Mouse (Mus musculus) T-helper 2 cell (primary cell): ENCODE results near the gene Fgf12.

Source experiments
- in situ Hi-C: fragments of 300-600 bp; cut with MboI, MseI; formaldehyde crosslinking; loops from one replicate; pipeline ENCODE4 v1.15.1; 2025; ENCODE audit warnings: high pct_unique_total_duplicates

The Fgf12 gene

DNA sequence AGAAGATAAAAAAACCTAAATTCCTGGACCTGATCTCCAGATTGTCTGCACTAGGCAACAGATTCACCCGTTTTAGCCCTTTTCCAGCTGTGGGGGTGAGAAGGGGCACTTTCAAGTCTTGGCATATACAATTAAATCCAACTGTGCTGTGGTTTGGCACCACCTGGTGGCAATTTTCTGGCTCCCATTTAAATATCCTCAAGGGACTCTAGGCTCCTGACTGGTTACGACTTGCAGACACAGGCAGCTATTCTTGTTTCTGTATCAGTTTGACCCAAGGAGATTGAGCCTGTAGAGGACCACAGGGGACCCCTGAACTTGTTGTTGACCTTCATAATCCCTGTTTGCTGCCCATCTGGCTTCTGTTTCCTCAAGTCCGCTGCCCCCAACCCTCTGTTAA lies 141.9 kb downstream of the Fgf12 start:
- in situ Hi-C loops = no loop called here

DNA sequence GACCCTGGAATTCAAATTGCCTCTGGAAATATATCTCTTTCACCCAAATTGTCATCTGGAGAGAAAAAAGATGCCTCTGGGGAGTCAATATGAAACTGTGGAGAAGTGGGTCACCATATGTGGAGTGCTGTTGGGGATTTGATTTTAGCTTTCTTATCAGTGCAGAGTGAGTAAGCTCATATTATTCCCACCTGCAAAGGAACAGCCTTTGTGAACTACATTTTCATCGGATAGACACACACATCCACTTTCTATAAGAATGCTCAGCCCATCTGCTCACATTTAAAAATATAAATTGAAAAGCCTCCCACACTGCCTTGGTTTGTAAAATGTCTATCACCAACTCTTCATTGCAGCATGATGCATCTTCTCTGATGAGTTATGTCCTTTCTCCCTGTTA lies 149.7 kb downstream of the Fgf12 start:
- in situ Hi-C loops = no loop called here

GRCm38 (mm10) chr16:28601723-28602122 lies 151.1 kb downstream of the Fgf12 start:
- in situ Hi-C loops = no loop called here

GRCm38 (mm10) chr16:28596112-28596511 lies 156.8 kb downstream of the Fgf12 start:
- in situ Hi-C loops = loop anchor here (25.0 kb wide), 1 partner anchor 966 kb away; no protein-coding TSS in a partner anchor

DNA sequence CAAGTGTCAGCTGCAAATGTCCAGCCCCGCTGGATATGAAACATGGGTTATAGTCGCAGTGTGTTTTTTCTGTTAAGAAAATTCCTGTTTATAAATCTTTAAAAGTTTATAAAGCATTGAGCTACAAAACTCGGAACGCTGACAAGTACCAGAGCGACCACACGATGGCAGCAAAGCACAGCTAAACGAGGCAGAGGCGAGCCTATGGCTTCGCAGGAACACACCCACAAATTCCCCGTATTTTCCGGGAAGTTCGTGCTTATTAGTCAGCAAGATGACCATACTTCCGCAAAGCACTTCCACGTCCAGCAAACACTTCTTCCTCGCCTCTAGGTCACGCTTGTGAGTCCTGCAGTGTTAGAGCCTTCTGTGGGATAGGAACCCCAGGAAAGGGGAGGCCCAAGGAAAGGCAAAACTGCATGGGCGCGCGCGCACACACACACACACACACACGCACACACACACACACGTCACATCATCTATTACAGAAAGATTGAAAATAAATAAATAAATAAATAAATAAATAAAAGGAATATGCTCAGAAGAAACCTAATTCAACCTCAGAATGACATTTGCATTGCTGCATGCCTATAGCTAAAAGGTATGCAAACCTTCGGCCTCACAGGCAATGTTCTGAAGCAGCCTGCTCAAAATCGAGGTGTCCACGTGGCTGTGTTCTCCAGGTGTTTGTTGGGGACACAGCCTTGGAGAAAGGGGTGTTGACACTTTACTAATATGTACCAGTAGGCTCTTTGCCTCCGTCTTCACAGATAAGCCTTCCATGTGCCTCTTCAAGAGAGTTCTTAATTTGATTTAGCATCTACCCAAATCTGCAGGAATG lies 159.6 kb downstream of the Fgf12 start:
- in situ Hi-C loops = loop anchor here (25.0 kb wide), 1 partner anchor 969 kb away; no protein-coding TSS in a partner anchor

DNA sequence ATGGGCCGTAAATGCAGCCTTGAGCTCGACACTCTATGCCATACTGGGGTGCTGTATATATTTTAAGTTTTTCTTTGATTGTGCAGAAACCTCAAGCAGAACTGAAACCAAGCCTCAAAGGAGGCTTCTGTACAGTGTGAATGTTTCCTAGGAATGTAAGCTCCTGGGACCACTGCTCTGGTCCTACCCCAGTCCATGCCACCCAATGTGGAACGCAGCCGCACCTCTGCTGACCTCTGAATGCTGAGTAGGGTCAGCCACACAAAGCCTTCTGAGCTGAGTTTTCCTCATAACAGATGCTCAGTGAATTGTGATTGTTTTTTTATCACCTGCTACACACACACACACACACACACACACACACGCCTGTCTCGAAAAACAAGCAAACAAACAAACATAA lies 160.4 kb downstream of the Fgf12 start:
- in situ Hi-C loops = loop anchor here (25.0 kb wide), 1 partner anchor 970 kb away; no protein-coding TSS in a partner anchor

- in situ Hi-C loops = loop anchor here (25.0 kb wide), 1 partner anchor 971 kb away; no protein-coding TSS in a partner anchor
Measured at GRCm38 (mm10) chr16:28591583-28591982, 161.3 kb downstream of the Fgf12 start.

- in situ Hi-C loops = no loop called here
Measured at GRCm38 (mm10) chr16:28572212-28572611, 180.7 kb downstream of the Fgf12 start.

- in situ Hi-C loops = no loop called here
Measured at GRCm38 (mm10) chr16:28564716-28565217, 188.1 kb downstream of the Fgf12 start.

- in situ Hi-C loops = no loop called here
Measured at GRCm38 (mm10) chr16:28564075-28564715, 188.7 kb downstream of the Fgf12 start.

- in situ Hi-C loops = no loop called here
Measured at GRCm38 (mm10) chr16:28562847-28563246, 190.0 kb downstream of the Fgf12 start.

GRCm38 (mm10) chr16:28555219-28555618 lies 197.6 kb downstream of the Fgf12 start:
- in situ Hi-C loops = no loop called here

DNA sequence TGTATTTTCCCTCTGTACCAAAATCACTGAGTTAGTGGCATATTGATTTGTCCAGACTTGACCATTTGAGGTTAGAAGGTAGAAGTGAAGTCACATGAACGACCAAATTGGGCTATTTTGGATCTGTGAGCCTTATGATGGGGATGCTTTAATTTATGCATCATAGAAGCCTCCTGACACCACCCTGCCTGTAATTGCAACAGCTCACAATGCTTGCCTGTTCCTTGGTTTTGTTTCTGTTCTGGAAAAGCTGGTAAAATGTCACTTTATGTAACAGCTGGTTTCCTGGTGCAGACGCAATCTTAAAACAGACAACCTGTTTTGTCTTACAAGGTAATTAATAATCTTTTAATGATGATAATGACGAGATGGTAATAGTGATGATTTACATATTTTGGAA lies 213.4 kb downstream of the Fgf12 start:
- in situ Hi-C loops = no loop called here

DNA sequence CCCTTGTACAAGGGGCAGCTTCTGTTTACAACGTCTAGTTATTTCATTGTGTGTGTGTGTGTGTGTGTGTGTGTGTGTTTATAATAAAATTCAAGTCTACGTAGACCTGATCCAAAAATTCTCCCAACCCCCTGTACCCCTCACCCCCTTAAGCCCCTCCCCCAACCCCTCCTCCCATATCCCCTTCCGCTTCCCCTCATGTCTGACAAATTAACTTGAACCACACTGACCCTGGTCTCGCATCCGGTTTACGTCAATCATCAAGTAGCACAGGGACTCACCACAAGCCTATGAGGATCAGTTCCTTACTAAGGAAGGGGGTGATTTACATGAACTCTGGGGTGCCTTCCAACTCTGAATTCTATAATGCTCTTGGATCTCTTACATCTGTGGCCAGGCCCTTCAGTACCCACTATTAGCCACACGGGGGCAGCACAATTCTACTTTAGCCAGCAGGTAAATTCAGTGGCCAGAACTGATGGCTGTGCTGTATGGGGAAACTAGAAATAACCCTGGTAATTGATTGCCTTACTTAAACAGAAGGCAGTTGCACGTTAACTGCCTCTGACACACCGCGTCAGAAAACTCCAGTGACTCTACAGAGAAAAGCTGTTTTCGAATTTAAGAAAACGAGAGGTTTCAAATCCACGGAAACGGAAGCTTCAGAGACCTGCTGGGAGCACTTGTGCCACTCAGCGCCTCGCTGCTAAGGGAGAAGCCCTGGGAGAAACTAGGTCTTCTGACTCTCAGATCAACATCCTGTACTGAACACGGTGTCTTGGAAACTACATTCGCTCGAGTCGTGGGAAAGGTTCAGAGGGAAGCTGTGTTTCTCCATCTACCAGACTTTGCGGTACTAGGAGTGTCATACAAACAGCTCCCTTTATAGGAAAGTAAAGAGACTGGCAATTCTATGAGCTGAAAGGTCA lies 235.0 kb downstream of the Fgf12 start:
- in situ Hi-C loops = no loop called here

DNA sequence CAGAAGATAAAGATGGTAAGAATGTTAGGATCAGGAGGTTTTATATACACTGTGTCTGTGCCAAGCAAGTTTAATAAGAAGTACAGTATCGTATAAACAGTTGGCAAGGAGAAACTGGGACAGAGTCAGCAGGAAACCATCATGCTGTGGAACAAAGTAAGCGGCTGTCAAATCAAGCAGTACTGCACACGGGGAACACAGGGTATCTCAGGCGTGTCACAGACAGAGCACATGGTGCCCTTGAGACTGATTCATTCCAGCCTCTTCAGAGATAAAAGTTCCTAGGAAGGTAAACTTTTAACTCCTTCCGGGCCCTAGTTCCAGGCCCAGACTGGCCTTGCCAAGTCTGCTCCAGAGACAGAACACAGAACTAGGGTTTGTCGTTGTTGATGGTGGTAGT lies 240.4 kb downstream of the Fgf12 start:
- in situ Hi-C loops = no loop called here

- in situ Hi-C loops = no loop called here
Measured at GRCm38 (mm10) chr16:28511413-28511812, 241.5 kb downstream of the Fgf12 start.

DNA sequence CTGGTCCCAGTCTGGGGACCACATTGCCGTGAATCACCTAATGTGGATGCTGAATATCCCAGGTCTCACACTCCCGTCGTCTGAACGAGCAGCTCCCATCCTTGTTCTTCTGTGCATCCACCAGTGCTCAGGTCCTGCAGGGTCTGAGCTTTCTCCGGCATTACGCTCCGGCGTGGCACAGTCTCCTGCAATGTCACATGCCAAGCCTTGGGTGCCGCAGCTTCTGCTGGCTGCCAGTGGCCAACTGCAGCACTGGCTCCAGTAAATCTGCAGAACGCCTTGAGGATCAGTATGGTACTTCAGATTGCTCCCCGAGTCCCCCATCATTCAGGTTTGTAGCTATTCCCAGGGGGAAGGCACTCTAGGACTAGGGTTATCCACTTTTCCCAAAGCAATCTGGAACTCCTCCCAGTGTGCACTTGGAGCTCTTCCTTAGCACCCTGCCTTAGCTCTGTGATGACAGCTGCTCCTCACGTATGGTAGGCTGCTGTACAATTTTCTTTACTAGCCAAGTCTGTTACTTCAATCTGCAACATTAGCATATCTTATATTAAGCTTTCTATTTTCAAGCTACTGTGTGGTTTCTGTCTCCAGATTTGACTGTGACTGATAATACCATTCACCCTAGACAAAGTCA lies 254.8 kb downstream of the Fgf12 start:
- in situ Hi-C loops = loop anchor here (5.0 to 10.0 kb wide), 2 partner anchors 394 to 1033 kb away; no protein-coding TSS in a partner anchor

DNA sequence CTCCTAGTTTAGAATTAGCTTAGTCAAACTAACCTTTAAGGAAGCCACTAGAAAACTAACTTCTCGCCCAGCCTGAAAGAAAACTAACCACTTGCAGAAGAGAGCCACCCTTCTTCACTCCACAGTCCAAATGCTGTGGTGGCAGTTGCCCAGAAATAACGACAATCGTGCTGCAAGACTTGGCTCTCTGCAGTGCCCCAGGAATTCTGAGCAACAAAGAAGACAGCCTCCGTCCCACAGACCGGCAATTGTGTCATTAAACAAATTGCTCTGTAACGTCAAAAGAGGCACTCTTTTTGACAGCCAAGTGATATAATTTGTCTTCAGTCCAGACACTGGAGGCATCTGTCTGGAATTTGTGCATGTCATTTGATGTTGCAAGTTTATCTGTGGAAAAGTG lies 261.2 kb downstream of the Fgf12 start:
- in situ Hi-C loops = loop anchor here (10.0 kb wide), 1 partner anchor 1027 kb away; no protein-coding TSS in a partner anchor

- in situ Hi-C loops = loop anchor here (10.0 kb wide), 1 partner anchor 1026 kb away; no protein-coding TSS in a partner anchor
Measured at GRCm38 (mm10) chr16:28490515-28490914, 262.4 kb downstream of the Fgf12 start.

GRCm38 (mm10) chr16:28484920-28485319 lies 267.9 kb downstream of the Fgf12 start:
- in situ Hi-C loops = no loop called here

DNA sequence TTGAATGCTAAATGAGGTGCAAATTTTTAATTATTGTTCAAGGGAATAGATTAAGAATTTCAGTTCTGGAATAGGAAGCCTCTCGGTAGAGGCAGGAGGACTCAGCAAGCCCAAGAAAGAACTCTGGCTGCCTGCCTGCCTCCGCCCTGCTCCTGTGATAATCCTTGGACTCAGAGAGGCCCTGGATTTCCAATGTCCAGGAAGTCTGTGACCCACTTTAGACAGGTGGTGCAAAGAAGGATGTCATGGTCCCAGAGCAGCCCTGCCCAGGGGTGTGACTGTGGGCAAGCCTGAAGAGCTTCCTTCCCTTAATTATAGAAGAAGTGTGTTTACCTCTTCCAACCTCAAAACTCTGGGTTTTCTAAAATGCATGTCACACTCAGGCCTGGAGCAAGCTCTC lies 273.8 kb downstream of the Fgf12 start:
- in situ Hi-C loops = no loop called here
